9 mouse cellular contexts compared by ENCODE assay signal in genomic region chr13:68569589-68570336, GRCm38 (mm10). TPM values are rescaled to one million over a fixed set of nuclear protein-coding genes. Genes with fewer than 3 reads are reported as not detected.
A peak's percentile ranks its signal among the peaks of the same experiment; 100 is the strongest.
DNase-seq lines count a peak whose midpoint lies in the region; ATAC-seq lines count a peak whose summit lies in the region.
"Had no signal": no experiment of that assay in that cellular context is flagged by ENCODE, and none has a peak within 500 bp of the region (broad histone marks: within the 10 kb centered on the region; RNA-seq: fewer than 3 reads in every experiment).

No protein-coding gene starts in this region.

- peak; percentile 38 for DNase-seq in kidney, adult 11 months
- peak; percentile 78 for DNase-seq in adipocyte (ENCODE audit: low spot score)
- DNase-seq in embryo, embryonic 11.5 days (ENCODE audit: low read depth, low spot score): peak; percentile 50
- DNase-seq in hindbrain, embryonic 10.5 days (ENCODE audit: low spot score): peak; percentile 38
- peak; percentile 72 to 78 for DNase-seq in layer of hippocampus, postnatal 10 days (ENCODE audit: low spot score in 2 of 2)
- peak; percentile 67 for DNase-seq in right cerebral cortex, postnatal 25 days

- no peaks in the 10 kb centered on the region for H3K9me3 ChIP-seq in kidney, embryonic 15.5 days (replicated peaks)
- no peaks in the 10 kb centered on the region for H3K9me3 ChIP-seq in hindbrain, embryonic 10.5 days
- H3K9me3 ChIP-seq: embryonic facial prominence, embryonic 12.5 days had no signal

- no peak for ATAC-seq in kidney, embryonic 15.5 days (replicated peaks; ENCODE audit: low FRiP score)
- peak; percentile 75 for ATAC-seq in megakaryocyte, adult 5-6 weeks (ENCODE audit: poor library complexity, severe bottlenecking)

- H3K9ac ChIP-seq in kidney, embryonic 15.5 days: no peak overlapping the region
- H3K9ac ChIP-seq: embryonic facial prominence, embryonic 12.5 days had no signal

- H3K4me2 ChIP-seq in kidney, embryonic 15.5 days: no peak overlapping the region
- H3K4me2 ChIP-seq: embryonic facial prominence, embryonic 12.5 days had no signal

- H3K36me3 ChIP-seq in kidney, embryonic 15.5 days: peaks cover 78% of the 10 kb centered on the region
- peaks cover 90% of the 10 kb centered on the region for H3K36me3 ChIP-seq in hindbrain, embryonic 10.5 days

- peaks cover 22% of the 10 kb centered on the region for H3K4me1 ChIP-seq in kidney, embryonic 15.5 days
- peaks cover 6% of the 10 kb centered on the region; the same call in 1 of the 2 replicates for H3K4me1 ChIP-seq in hindbrain, embryonic 10.5 days (replicated peaks)
- H3K4me1 ChIP-seq: embryonic facial prominence, embryonic 12.5 days had no signal

- 65% methylated on average over 17 of the region's 17 CpGs for WGBS in kidney, embryonic 15.5 days
- WGBS in hindbrain, embryonic 10.5 days: 81% methylated on average over 17 of the region's 17 CpGs

- no peaks in the 10 kb centered on the region for H3K27me3 ChIP-seq in kidney, embryonic 15.5 days
- no peaks in the 10 kb centered on the region for H3K27me3 ChIP-seq in hindbrain, embryonic 10.5 days (ENCODE audit: insufficient read depth, poor library complexity, severe bottlenecking)
- H3K27me3 ChIP-seq: embryonic facial prominence, embryonic 12.5 days had no signal

- H3K27ac ChIP-seq in kidney, embryonic 15.5 days: no peak overlapping the region
- H3K27ac ChIP-seq in hindbrain, embryonic 10.5 days: no peak overlapping the region
- H3K27ac ChIP-seq: embryonic facial prominence, embryonic 12.5 days had no signal

- H3K4me3 ChIP-seq in kidney, embryonic 15.5 days (replicated peaks): no peak overlapping the region
- H3K4me3 ChIP-seq in hindbrain, embryonic 10.5 days: no peak overlapping the region
- H3K4me3 ChIP-seq: embryonic facial prominence, embryonic 12.5 days had no signal

RNA-seq across cellular contexts. Expression of gene Mtrr, which starts 12.2 kb away (rescaled TPM):
- 21.7 and 22.7 TPM in 2 replicates for polyA plus RNA-seq in kidney, embryonic 15.5 days (2015; fragmentation: Nextera tagmentation; extraction: Ambion mirVana)
- polyA plus RNA-seq in hindbrain, embryonic 10.5 days (2016; fragmentation: Nextera tagmentation; extraction: Ambion mirVana): 21.2 and 22.0 TPM in 2 replicates
- 10 to 100 TPM; 15.8 to 16.1 TPM for total RNA-seq in layer of hippocampus, postnatal 10 days (2021)
- 4.8 and 6.6 TPM in 2 replicates for total RNA-seq in megakaryocyte, adult 5-6 weeks (2015)
- total RNA-seq in megakaryocyte, adult 5-6 weeks (2017): 7.2 and 8.0 TPM in 2 replicates

RNA-seq across cellular contexts. Expression of gene Fastkd3, which starts 12.3 kb away (rescaled TPM):
- polyA plus RNA-seq in kidney, embryonic 15.5 days (2015; fragmentation: Nextera tagmentation; extraction: Ambion mirVana): 33.1 and 36.9 TPM in 2 replicates
- polyA plus RNA-seq in hindbrain, embryonic 10.5 days (2016; fragmentation: Nextera tagmentation; extraction: Ambion mirVana): 38.2 and 49.3 TPM in 2 replicates
- total RNA-seq in layer of hippocampus, postnatal 10 days (2021): 10 to 100 TPM; 11.3 to 13.5 TPM
- total RNA-seq in megakaryocyte, adult 5-6 weeks (2015): 13.6 and 14.4 TPM in 2 replicates
- 5.3 and 7.2 TPM in 2 replicates for total RNA-seq in megakaryocyte, adult 5-6 weeks (2017)

RNA-seq across cellular contexts. Expression of gene 1700001L19Rik, which starts 27.5 kb away (rescaled TPM):
- 0.27 and 0.90 TPM in 2 replicates for polyA plus RNA-seq in kidney, embryonic 15.5 days (2015; fragmentation: Nextera tagmentation; extraction: Ambion mirVana)
- polyA plus RNA-seq in hindbrain, embryonic 10.5 days (2016; fragmentation: Nextera tagmentation; extraction: Ambion mirVana): 0.39 and 1.6 TPM in 2 replicates
- total RNA-seq in layer of hippocampus, postnatal 10 days (2021): 10 to 100 TPM; 23.8 to 24.5 TPM
- not detected in 2 replicates for total RNA-seq in megakaryocyte, adult 5-6 weeks (2015)
- not detected in 2 replicates for total RNA-seq in megakaryocyte, adult 5-6 weeks (2017)

Comparison
In these comparisons a context has a peak if more than half of its experiments do, and no peak if none do; other contexts are left out.
1. RNA of gene 1700001L19Rik, which starts 27.5 kb away (total RNA-seq): 23.8 to 24.5 TPM in layer of hippocampus, postnatal 10 days; not detected in megakaryocyte, adult 5-6 weeks; every median in the first group is over 10 times any median in the second.
2. Peak in every context shown above with its lines, with median percentiles within 50 percentile points of each other: DNase-seq.